Mouse (Mus musculus): ENCODE results near the gene Rnase10.
A peak's percentile ranks its signal among the peaks of the same experiment; 100 is the strongest.
"Not testable (repeated sequence)": the region's sequence is repeated elsewhere in the genome, so short reads cannot be mapped to it uniquely, and the experiment has no call there.

The Rnase10 gene

GRCm38 (mm10) chr14:51014724-51015123, 7.2 kb downstream of the Rnase10 start:
- not testable (repeated sequence) for DNase-seq

- DNase-seq: no peak
Measured at GRCm38 (mm10) chr14:51015780-51016179, 8.2 kb downstream of the Rnase10 start.

GRCm38 (mm10) chr14:51017256-51017655, 9.7 kb downstream of the Rnase10 start:
- DNase-seq: no peak

GRCm38 (mm10) chr14:51023457-51023856, 15.9 kb downstream of the Rnase10 start:
- no peak for DNase-seq

GRCm38 (mm10) chr14:51024820-51025219, 17.3 kb downstream of the Rnase10 start:
- no peak for DNase-seq

- peak; percentile 80 to 82 for DNase-seq
Measured at GRCm38 (mm10) chr14:51026391-51027133, 19.0 kb downstream of the Rnase10 start.

- no peak for DNase-seq
Measured at GRCm38 (mm10) chr14:51027387-51028155, 20.0 kb downstream of the Rnase10 start.

- DNase-seq: no peak
Measured at GRCm38 (mm10) chr14:51035206-51035605, 27.7 kb downstream of the Rnase10 start.

- no peak for DNase-seq
Measured at GRCm38 (mm10) chr14:51036214-51036613, 28.7 kb downstream of the Rnase10 start.

GRCm38 (mm10) chr14:51041769-51042168, 34.2 kb downstream of the Rnase10 start, which contains the start of gene Rnase9:
Gene Rnase9 (minus strand): TSS chr14:51041869.
- DNase-seq: no peak

GRCm38 (mm10) chr14:51047846-51048245, 40.3 kb downstream of the Rnase10 start:
- no peak for DNase-seq

GRCm38 (mm10) chr14:51050063-51050462, 42.5 kb downstream of the Rnase10 start, which contains the start of gene Rnase11:
Gene Rnase11 (minus strand): TSS chr14:51050163.
- DNase-seq: no peak

GRCm38 (mm10) chr14:51051941-51052340, 44.4 kb downstream of the Rnase10 start:
- no peak for DNase-seq

GRCm38 (mm10) chr14:51053176-51053575, 45.6 kb downstream of the Rnase10 start:
- no peak for DNase-seq

- DNase-seq: no peak
Measured at GRCm38 (mm10) chr14:51054243-51055237, 47.0 kb downstream of the Rnase10 start.

GRCm38 (mm10) chr14:51057401-51057831, 49.9 kb downstream of the Rnase10 start, which contains the start of gene Rnase12:
Gene Rnase12 (minus strand): TSS chr14:51057661.
- DNase-seq: peak; percentile 32 to 37

Measured in B cell, adult 2 months (primary cell).